Mouse (Mus musculus): ENCODE data around the gene Islr2. TPM values are rescaled to one million over a fixed set of nuclear protein-coding genes. Genes with fewer than 3 reads are reported as not detected.

The Islr2 gene
- polyA plus RNA-seq (2017; shearing (Covaris generic)): not detected

DNA sequence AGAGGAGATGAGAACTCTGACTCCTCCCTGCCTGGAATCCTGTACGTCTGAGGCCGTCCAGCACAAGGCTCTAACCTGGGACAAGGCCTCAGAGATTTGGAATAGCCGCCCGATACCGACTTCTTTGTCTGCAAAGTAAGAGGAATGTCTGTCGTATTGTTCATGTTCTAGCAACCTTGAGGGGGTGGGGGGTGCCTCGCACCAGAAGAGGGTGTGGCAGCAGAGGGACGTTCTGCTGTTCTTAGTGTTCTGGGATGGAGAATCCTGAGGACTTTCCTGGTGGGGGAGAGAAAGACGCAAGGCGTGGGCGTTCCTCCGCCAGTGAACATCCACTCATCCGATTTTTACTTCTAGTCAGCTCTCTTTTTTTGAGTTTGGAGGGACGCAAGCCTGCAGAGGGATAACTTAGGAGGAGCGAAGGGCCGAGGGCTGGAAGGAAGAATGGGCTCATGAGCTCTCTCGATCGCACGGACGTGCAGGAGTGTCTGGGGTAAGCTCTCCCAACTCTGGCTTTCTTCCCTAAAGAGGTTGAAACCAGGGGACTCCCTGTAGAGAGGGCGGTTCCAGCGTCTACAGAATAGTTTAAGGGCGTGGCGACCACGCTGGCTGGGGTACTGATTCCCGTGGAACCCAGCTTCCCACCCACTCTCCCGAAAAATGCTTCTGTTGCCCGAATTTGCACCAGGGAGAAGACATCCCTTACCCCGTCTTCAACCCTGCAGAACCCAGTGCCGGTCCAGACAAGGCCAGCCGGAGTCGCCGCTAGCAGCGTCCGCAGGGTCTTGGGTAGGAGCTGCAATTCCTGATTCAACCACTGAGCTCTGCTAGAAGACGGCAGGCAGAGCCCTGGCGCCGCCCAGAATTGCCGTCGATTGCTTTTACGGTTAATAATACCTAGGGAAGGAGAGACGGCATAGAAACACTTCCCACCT is at the start of gene Islr2, which contains the start of gene Islr:
Gene Islr2, minus strand, starts transcription at position 804 of the 932 bp plus-strand sequence.
Gene Islr, minus strand, starts transcription at position 791 of the 932 bp plus-strand sequence.

DNA sequence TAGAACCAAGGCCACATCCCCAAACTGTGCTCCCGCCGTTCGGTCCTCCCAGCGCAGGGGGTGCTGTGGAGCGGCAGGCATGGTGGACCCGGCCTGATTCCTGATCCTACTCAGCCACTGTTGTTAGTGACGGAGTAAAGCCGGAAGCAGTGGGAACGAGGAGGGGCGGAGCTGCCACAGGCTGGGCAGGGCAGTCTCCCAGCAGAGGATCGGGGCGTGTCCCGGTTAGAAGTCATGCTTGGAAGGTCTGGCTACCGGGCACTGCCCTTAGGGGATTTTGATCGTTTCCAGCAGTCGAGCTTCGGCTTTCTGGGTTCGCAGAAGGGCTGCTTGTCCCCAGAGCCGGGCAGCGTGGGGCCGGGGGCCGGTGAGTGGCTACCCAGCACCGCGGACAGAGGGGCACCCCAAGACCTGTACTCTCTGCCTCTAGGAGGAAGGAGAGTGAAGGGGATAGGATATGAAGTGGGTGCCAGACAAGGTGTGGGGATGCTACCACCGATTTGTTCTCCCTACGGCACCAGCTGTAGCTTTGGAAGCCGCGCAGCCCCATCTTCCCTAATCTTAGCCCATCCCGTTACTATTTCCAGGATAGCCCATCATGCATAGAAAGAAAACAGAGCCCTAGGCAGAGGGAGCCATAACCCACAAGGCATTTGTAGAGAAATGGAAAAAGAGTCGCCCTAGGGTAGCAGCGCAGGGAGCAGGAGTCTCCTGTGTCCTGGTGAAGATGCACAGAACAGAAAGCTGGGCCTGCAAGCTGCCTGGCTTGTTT is 49.1 kb upstream of the Islr2 start, which contains the start of gene Stoml1:
Gene Stoml1, plus strand, starts transcription at position 132 of the 772 bp plus-strand sequence.

DNA sequence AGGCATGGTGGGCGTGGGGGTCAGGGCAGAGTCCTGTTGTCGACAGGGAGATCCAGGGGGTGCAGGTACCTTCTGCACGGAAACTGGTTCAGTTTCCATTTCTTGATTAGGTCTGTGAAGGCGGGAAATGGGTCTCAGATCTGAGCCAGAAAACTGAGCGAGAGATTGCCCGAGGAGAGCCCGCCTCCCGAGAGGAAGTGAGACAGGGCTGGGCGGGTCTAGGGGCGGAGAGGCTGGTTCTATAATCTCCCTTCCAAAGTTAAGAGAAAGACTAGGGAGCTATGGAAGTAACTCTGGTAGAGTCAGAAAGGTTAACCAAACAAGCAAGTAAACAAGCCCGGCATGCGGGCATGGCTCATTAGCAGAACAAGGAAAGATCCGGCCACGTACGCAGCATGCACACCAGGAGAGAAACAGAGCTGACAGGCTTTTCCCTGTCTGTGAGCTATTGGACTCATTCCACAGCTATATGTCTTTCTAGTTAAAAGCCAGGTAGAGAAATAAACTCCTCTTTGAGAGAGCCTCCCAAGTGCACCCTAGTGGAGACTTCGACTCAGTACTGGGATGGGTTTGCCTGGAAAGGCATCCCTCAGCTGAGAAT is 45.6 kb upstream of the Islr2 start, which contains the start of gene Pml:
Gene Pml, minus strand, starts transcription at position 195 of the 601 bp plus-strand sequence.

Other genes with a start within 250 kb of the Islr2 start
- gene Cyp11a1, start 197.9 kb downstream of the Islr2 start, polyA plus RNA-seq (2017; shearing (Covaris generic)): 0.43 TPM
- 6.6 TPM for gene Stra6, start 140.5 kb downstream of the Islr2 start, polyA plus RNA-seq (2017; shearing (Covaris generic))
- 0.14 TPM for gene Ccdc33, start 85.5 kb downstream of the Islr2 start, polyA plus RNA-seq (2017; shearing (Covaris generic))
- 0.99 TPM for gene Islr, start within 50 bp of the Islr2 start, polyA plus RNA-seq (2017; shearing (Covaris generic))
- 86.6 TPM for gene Pml, start 45.5 kb upstream of the Islr2 start, polyA plus RNA-seq (2017; shearing (Covaris generic))
- 37.8 TPM for gene Stoml1, start 48.8 kb upstream of the Islr2 start, polyA plus RNA-seq (2017; shearing (Covaris generic))
- gene Loxl1, start 108.9 kb upstream of the Islr2 start, polyA plus RNA-seq (2017; shearing (Covaris generic)): not detected
- not detected for gene Tbc1d21, start 166.1 kb upstream of the Islr2 start, polyA plus RNA-seq (2017; shearing (Covaris generic))